In the genomic region with DNA sequence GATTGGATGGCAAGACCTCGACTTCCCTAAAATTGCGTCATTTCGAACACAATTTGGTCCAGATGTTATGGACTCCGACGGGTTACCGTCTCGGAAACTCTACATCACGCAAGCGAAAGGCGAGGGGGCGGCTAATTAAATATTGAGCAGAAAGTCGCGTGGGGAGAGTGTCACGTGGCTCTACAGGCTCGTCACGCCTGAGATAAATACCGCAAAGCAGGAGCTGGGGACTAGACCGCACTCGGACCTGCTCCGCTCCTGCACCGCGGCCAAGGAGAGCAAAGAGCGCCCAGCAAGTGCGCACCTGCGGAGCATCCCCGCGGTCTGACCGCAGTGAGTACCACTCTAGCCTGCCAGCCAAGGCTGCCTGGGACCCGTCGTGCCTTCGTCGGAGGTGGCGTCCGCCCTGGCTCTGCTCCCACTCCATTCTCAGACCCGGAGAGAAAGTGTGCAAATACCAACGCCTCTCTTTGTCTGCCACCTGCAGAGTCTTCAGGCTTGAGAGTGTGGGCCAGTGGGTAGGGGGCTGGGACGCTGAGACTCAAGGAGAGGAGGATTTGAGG, we compare ENCODE assay signal across 8 mouse cellular contexts. TPM values are rescaled to one million over a fixed set of nuclear protein-coding genes. Genes with fewer than 3 reads are reported as not detected.
A peak's percentile ranks its signal among the peaks of the same experiment; 100 is the strongest.
DNase-seq lines count a peak whose midpoint lies in the region; ATAC-seq lines count a peak whose summit lies in the region.

A gene (plus strand): TSS at position 51 of the 563 bp plus-strand sequence.

- no peaks in the 10 kb centered on the region for H3K36me3 ChIP-seq in embryonic facial prominence, embryonic 11.5 days (replicated peaks; ENCODE audit: control insufficient read depth, insufficient read depth, low read depth, low read length)
- no peaks in the 10 kb centered on the region for H3K36me3 ChIP-seq in hindbrain, embryonic 13.5 days
- no peaks in the 10 kb centered on the region for H3K36me3 ChIP-seq in midbrain, embryonic 11.5 days (ENCODE audit: control insufficient read depth, insufficient read depth, low read length)

- no peaks in the 10 kb centered on the region for H3K9me3 ChIP-seq in embryonic facial prominence, embryonic 11.5 days (replicated peaks; ENCODE audit: control insufficient read depth, low read length)
- no peaks in the 10 kb centered on the region for H3K9me3 ChIP-seq in hindbrain, embryonic 13.5 days
- no peaks in the 10 kb centered on the region for H3K9me3 ChIP-seq in midbrain, embryonic 11.5 days (ENCODE audit: control insufficient read depth, low read length)

- no peak within 1 kb of the TSS for H3K27ac ChIP-seq in embryonic facial prominence, embryonic 11.5 days (replicated peaks; ENCODE audit: low read depth, low read length)
- H3K27ac ChIP-seq in hindbrain, embryonic 13.5 days = no peak within 1 kb of the TSS
- no peak within 1 kb of the TSS for H3K27ac ChIP-seq in midbrain, embryonic 11.5 days (ENCODE audit: low read depth, low read length)

- H3K9ac ChIP-seq in embryonic facial prominence, embryonic 11.5 days (replicated peaks; ENCODE audit: low read length) = no peak within 1 kb of the TSS; the same call in 1 of the 2 replicates
- peak within 1 kb of the TSS; percentile 49 for H3K9ac ChIP-seq in hindbrain, embryonic 13.5 days
- H3K9ac ChIP-seq in midbrain, embryonic 11.5 days (ENCODE audit: low read length) = peak within 1 kb of the TSS; percentile 47; the same call in 1 of the 2 replicates

- no peak for DNase-seq in left cerebral cortex, adult 18-20 months (ENCODE audit: low spot score in 2 of 2)
- DNase-seq in left cerebral cortex, adult 11 months (ENCODE audit: low spot score) = no peak
- peak; percentile 67 for DNase-seq in embryonic facial prominence, embryonic 11.5 days (ENCODE audit: low spot score)
- DNase-seq in midbrain, embryonic 11.5 days (ENCODE audit: low spot score, missing footprints) = no peak
- no peak for DNase-seq in gastrocnemius, postnatal 36 days
- no peak for DNase-seq in thymus, postnatal 4 days
- DNase-seq in adrenal gland, postnatal 14 days = no peak

- H3K4me3 ChIP-seq in embryonic facial prominence, embryonic 11.5 days (ENCODE audit: low read depth, low read length) = peak within 1 kb of the TSS; percentile 32
- peak within 1 kb of the TSS; percentile 49 for H3K4me3 ChIP-seq in hindbrain, embryonic 13.5 days
- H3K4me3 ChIP-seq in midbrain, embryonic 11.5 days (ENCODE audit: low read depth, low read length) = peak within 1 kb of the TSS; percentile 34

- H3K4me2 ChIP-seq in embryonic facial prominence, embryonic 11.5 days (ENCODE audit: low read depth, low read length) = peak within 1 kb of the TSS; percentile 73
- peak within 1 kb of the TSS; percentile 85 for H3K4me2 ChIP-seq in hindbrain, embryonic 13.5 days
- H3K4me2 ChIP-seq in midbrain, embryonic 11.5 days = peak within 1 kb of the TSS; percentile 73

- H3K27me3 ChIP-seq in embryonic facial prominence, embryonic 11.5 days (ENCODE audit: control insufficient read depth, insufficient read depth, low read length) = peaks cover 29% of the 10 kb centered on the region
- peaks cover 38% of the 10 kb centered on the region for H3K27me3 ChIP-seq in hindbrain, embryonic 13.5 days
- H3K27me3 ChIP-seq in midbrain, embryonic 11.5 days (ENCODE audit: control insufficient read depth, insufficient read depth, low read length) = peaks cover 26% of the 10 kb centered on the region

- intact Hi-C loops in gastrocnemius, postnatal 36 days (cut with DNase I) = no loop called here

- H3K4me1 ChIP-seq in embryonic facial prominence, embryonic 11.5 days (ENCODE audit: control insufficient read depth, insufficient read depth, low read length) = peaks cover 3% of the 10 kb centered on the region; the same call in 1 of the 2 replicates
- peaks cover 21% of the 10 kb centered on the region for H3K4me1 ChIP-seq in hindbrain, embryonic 13.5 days (replicated peaks)
- peaks cover 20% of the 10 kb centered on the region for H3K4me1 ChIP-seq in midbrain, embryonic 11.5 days (ENCODE audit: control insufficient read depth, insufficient read depth, low read length)

- under 1% methylated on average over 37 of the region's 37 CpGs for WGBS in embryonic facial prominence, embryonic 11.5 days
- 2% methylated on average over 37 of the region's 37 CpGs for WGBS in hindbrain, embryonic 13.5 days
- WGBS in midbrain, embryonic 11.5 days = 1% methylated on average over 37 of the region's 37 CpGs

- ATAC-seq in embryonic facial prominence, embryonic 11.5 days (replicated peaks; ENCODE audit: insufficient number of reproducible peaks, low FRiP score, low TSS enrichment, low read depth) = peak; percentile 51
- ATAC-seq in hindbrain, embryonic 13.5 days (ENCODE audit: low FRiP score) = peak; percentile 85
- peak; percentile 67 for ATAC-seq in midbrain, embryonic 11.5 days (ENCODE audit: low FRiP score)

RNA-seq across cellular contexts. Expression of the gene that starts here (rescaled TPM):
- total RNA-seq in left cerebral cortex, adult 18-20 months (2021) = 10 to 100 TPM; 50.7 to 53.6 TPM
- 9.8 and 13.6 TPM in 2 replicates for polyA plus RNA-seq in embryonic facial prominence, embryonic 11.5 days (2014; fragmentation: Nextera tagmentation; extraction: Ambion mirVana)
- 65.7 and 74.2 TPM in 2 replicates for polyA plus RNA-seq in hindbrain, embryonic 13.5 days (2015; fragmentation: Nextera tagmentation; extraction: Ambion mirVana)
- polyA plus RNA-seq in midbrain, embryonic 11.5 days (2014; fragmentation: Nextera tagmentation; extraction: Ambion mirVana) = 14.9 and 16.8 TPM in 2 replicates
- not detected for total RNA-seq in gastrocnemius, postnatal 36 days (2021)
- 0.53 TPM in 1 of 2 replicates, not detected in the other for total RNA-seq in adrenal gland, postnatal 14 days (2021)

Comparison
In these comparisons a context has a peak if more than half of its experiments do, and no peak if none do; other contexts are left out.
1. RNA of the gene that starts here (total RNA-seq): 50.7 to 53.6 TPM in left cerebral cortex, adult 18-20 months; 0.53 TPM in adrenal gland, postnatal 14 days and not detected in gastrocnemius, postnatal 36 days; every median in the first group is over 10 times any median in the second.
2. Peak in every context shown above with its lines, with median percentiles within 50 percentile points of each other: ATAC-seq, H3K4me2 ChIP-seq and H3K4me3 ChIP-seq.